Mouse (Mus musculus): ENCODE results near the gene Eea1.

The Eea1 gene

GRCm38 (mm10) chr10:95949410-95949809 is 9.0 kb downstream of the Eea1 start:
- DNase-seq (ENCODE audit: low read depth): no peak

GRCm38 (mm10) chr10:95950194-95950593 is 9.7 kb downstream of the Eea1 start:
- DNase-seq (ENCODE audit: low read depth): no peak

GRCm38 (mm10) chr10:95950797-95951196 is 10.3 kb downstream of the Eea1 start:
- DNase-seq (ENCODE audit: low read depth): no peak

DNA sequence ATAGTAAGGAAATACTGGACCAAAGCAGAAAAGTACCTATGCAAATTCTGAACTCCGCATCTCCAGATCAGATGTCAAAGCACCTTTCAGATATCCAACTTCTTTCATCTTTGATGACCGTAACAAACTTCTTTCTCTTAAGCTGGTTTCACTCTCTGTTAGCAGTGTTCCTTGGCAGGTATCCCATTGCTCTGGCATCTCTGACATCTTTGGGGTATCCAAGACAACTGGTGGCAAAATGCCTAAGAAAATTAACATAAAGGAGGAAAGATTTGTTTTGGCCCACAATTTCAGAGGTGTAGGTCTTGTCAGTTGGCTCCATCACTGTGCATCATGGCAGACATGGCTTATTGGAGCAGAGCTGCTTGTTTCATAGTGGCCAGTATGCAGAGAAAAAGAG is 10.9 kb downstream of the Eea1 start:
- no peak for DNase-seq (ENCODE audit: low read depth)

- no peak for DNase-seq (ENCODE audit: low read depth)
These were observed 16.2 kb downstream of the Eea1 start for GRCm38 (mm10) chr10:95956629-95957028.

- no peak for DNase-seq (ENCODE audit: low read depth)
These were observed 17.1 kb downstream of the Eea1 start for GRCm38 (mm10) chr10:95957574-95957973.

DNA sequence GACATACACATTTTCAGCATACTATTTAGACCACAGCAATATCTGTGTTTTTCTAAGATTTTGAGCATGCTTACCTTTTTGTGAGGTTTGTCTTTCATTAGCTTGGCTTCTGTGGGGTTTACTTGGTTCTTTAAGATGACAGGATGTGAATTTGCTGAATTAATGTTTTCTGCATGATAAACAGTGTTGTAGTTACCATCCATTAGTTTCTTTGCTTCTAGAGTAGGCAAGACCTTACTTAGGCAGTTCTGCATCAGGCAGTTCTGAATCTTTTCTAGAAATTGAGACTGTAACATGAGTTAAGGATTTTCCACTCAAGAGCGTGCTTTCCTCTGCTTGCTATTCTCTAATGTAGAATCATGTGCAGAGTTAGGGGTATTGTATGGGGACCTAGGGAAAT is 24.2 kb downstream of the Eea1 start:
- DNase-seq (ENCODE audit: low read depth): peak; percentile 43

GRCm38 (mm10) chr10:95969694-95970093 is 29.2 kb downstream of the Eea1 start:
- peak; percentile 48 for DNase-seq (ENCODE audit: low read depth)

DNA sequence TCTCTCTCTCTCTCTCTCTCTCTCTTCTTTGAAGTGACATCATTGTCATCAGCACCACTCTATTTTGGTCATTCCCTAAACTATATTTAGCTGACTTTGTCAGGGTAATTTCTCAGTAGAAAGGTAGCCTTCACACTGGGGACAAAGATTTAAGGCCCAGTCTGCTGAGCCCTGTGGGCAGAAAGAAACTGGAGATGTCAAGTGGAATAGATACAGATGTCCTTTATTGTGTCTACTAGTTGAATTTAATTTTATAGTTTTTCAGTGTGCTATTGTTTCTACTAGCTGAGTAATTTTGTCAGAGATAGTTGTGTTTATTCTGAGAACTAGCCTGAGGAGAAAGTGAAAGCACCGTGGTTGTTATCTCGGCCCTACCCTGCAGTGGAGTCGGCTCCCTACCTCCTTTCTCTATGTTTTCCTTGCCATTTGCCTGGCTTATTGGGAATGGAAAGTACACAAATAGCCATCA is 30.3 kb downstream of the Eea1 start:
- peak; percentile 73 for DNase-seq (ENCODE audit: low read depth)

DNA sequence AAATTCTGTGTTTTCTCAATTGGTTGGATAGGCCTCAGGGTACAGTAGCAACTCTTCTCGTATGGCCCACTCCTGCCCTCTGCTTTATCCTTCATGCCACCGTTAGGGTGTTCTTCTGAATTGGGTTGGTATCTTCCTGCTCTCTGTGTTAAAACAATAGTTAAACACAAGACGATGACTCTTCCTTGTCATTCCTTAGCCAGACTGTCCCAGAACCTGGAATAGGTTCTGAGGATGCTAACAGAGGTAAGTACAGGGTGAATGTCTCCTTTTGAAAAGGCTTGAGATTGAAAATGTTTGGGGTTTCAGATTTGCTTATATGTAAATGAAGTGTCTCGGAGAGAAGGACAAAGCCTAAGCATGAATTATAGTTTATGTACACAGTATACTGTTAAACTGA is 30.9 kb downstream of the Eea1 start:
- DNase-seq (ENCODE audit: low read depth): peak; percentile 57

DNA sequence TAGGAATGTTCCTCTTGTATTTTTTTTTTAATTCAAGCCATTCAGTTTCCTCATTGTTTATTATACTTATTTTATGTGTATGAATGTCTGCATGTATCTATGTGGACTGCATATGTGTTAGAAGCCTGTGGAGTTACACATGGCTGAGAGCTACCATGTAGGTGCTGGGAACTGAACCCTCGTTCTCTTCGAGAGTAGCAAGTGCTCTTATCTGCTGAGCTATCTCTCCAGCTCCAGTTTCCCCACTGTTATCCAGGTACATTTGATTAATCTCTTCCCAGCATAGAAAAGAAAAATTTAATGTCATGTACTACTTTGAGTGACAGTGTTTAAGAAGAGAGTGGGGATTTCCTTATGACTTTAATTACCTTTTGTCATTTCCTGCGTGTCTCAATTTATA is 31.5 kb downstream of the Eea1 start:
- peak; percentile 43 for DNase-seq (ENCODE audit: low read depth)

DNA sequence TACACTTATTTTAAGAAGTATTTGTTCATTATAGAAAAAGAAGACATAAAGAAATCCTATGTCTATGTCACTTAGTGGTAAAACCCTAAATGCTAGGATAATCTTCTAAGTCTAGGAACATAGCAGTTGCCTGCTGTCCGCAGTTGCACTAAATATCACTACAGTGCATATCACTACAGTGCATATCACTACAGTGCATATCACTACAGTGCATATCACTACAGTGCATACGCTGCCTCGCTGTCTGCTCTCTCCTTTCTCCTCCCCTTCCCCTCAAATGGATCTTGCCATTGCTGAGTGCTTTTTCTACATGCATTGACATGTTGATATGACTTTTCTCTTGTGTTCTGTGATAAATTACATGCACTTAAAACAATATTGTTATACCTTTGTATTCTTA is 34.0 kb downstream of the Eea1 start:
- no peak for DNase-seq (ENCODE audit: low read depth)

DNA sequence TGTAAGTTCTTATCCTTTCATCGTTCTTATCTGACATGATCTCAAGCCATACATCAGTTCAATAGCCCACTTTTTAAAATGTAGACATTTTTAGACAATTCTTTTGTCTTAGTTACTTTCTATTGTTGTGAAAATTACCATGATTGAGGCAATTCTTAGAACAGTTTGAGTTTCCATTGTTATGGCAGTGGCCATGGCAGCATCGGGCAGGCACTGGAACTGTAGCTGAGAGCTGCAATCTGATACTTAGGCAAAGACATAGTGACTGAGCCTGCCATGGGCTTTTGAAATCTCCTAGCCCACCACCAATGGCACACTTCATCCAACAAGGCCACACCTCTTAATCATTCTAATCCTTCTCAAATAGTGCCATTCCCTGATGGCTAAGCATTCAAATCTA is 36.3 kb downstream of the Eea1 start:
- no peak for DNase-seq (ENCODE audit: low read depth)

GRCm38 (mm10) chr10:95989731-95990130 is 49.3 kb downstream of the Eea1 start:
- no peak for DNase-seq (ENCODE audit: low read depth)

- DNase-seq (ENCODE audit: low read depth): no peak
These were observed 50.7 kb downstream of the Eea1 start for GRCm38 (mm10) chr10:95991176-95991575.

DNA sequence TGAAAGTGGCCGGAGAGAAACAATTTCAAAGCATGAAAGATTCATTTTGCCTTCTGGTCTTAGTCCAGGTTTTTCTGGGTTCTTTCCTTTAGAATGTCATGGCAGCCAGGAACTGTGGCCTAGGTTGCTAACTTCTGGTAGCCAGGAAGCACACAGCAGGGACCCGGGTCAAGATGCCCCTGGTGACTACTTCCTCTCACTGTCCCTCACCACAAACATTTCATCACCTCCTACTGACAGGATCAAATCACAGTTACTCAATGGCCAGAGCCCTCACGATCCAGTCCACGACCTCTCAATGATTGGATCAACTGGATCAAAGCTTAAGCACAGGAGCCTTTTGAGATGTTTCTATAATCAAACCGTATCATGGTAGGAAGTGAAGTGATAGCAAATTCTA is 60.5 kb downstream of the Eea1 start:
- DNase-seq (ENCODE audit: low read depth): no peak

DNA sequence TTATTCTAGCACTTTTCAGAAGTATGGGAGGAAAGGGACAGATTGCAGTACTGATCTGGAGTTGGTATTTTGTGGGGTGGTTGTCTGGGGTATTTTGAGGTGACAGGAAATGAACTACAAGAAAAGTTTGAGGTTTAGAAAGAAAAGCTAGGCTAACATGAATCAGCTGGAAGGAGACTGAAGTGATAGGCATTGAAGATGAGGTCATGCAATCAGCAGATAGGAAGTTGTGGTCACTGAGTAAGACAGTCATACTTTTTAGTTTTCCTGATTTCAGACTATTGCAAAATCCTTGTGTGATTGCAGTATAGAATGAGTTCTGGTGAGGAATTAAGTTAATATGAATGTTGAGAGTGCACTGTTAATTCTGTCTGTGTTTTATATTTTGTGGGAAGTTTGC is 75.3 kb downstream of the Eea1 start:
- peak; percentile 64 for DNase-seq (ENCODE audit: low read depth)

DNA sequence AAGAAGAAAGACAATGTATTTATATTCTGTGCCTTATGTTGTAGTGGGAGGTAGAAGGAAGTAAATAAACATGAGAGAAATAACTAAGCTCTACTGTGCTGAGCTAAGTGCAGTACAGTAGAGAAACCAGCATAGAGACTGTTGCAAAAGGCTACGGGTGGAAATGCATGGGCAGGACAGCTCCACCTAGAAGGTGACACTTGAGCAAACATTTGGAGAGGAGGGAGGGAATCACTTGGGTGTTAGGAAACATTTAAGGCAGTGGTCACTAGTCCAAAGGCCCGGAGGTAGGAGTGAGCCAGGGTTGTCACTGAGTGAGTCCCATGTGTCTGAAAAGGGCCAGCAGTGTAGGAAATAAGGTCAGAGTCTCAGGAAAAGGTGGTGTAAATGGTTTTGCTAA is 77.0 kb downstream of the Eea1 start:
- no peak for DNase-seq (ENCODE audit: low read depth)

DNA sequence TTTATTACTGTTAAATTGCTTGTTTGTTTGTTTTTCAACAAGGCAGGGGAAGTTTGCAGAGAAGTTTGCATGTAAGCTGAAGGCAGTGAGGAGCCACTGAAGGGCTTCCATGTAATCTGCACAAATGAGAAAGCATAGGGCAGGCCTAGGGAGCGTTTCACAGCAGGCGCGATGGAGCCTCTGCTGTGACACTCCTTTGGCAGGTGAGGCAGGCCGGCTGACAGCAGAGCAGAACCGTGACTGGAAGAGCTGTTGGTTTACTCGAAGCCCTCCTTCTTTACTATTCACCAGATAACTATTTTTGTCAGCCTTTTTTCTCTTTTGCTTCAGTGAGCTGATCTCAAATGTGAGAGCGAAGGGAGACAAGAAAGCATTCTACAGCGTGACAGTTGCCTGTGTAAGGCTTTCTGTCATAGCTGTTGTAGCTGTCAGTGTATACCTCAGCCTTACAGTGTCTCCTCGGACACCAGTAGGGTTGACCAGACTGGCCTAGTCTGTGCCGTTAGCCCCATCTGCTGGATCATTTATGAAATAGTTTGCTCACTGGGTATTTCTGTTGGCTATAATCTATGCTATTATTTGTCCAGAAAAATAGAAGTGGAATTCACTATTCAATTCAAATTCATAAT is 93.0 kb downstream of the Eea1 start:
- DNase-seq (ENCODE audit: low read depth): peak; percentile 48

- no peak for DNase-seq (ENCODE audit: low read depth)
These were observed 93.7 kb downstream of the Eea1 start for GRCm38 (mm10) chr10:96034106-96034505.

DNA sequence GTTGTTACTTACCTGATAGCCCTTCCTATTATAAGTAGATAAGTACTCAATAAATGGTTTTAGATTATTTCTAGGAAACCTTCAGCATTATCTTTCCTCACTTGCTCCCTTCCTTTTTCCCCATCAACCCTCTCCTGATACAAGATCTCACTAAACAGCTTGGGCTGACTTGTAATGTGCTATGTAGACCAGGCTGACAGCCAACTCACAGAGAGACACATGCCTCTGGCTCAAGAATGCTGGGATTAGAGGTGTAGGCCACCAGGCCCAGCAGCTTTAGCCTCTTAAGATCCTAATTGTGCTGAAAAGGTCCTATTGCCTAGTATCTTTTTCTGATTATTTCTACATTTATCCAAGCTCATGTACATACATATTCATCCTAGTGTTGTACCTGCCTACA is 95.5 kb downstream of the Eea1 start:
- no peak for DNase-seq (ENCODE audit: low read depth)

- DNase-seq (ENCODE audit: low read depth): no peak
These were observed 103.8 kb downstream of the Eea1 start for GRCm38 (mm10) chr10:96044216-96044615.

DNA sequence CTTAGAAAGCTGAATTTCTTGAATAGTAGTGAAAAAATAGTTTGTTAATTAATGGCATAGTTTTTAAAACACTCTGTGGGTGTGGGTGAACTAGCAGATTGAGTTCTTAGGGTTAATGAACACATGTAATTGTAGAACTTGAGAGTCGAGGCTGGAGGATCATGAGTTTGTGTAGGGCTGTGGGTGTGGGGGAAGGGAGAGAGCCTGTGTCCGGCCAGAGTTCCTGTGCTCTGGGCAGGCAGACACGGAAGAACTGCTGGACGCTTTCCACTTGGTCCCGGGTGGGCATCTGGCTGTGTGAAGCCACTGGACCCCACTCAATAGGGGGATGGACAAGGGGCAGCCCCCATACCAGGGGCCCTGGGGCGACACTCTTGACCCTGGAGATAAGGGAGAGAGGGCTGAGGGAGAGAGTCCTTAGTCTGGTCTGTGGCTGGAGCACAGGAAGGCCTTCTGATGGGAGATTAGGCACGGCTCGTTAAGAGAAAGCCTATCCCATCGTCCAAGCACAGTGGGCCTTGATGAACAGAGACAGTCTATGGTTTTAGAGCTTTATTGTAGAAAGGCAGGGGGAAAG is 107.6 kb downstream of the Eea1 start:
- DNase-seq (ENCODE audit: low read depth): no peak

DNA sequence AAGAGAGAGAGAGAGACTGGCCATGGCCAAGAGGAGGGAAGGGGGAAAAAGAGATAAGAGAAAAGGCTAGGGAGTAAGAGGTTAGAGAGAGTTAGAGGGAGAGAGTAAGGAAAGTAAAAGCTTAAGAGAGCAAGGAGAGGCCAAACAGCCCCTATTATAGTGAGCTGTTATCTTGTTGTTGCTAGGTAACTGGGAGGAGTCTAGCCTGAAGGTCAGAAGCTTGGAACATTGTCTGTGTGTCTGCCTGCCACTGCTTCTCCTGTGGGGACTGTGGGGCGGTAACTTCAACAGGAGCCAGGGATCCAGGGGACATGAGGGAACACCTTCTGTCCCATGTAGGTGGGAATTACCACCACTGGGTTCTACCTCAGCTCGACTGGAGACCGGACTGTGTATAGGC is 108.1 kb downstream of the Eea1 start:
- DNase-seq (ENCODE audit: low read depth): no peak
